Mouse (Mus musculus): Measurements from ENCODE around the gene Lactb.
A peak's percentile ranks its signal among the peaks of the same experiment; 100 is the strongest.

Lactb gene

GRCm38 (mm10) chr9:66919382-66919971 is 55.8 kb downstream of the Lactb start, which contains the start of gene Rab8b:
Rab8b (minus strand) TSS chr9:66919687.
- DNase-seq: peak; percentile 98 to 99

- peak in 1 of 2 experiments; percentile 14 for DNase-seq
These were observed 56.5 kb downstream of the Lactb start for GRCm38 (mm10) chr9:66918672-66919330.

GRCm38 (mm10) chr9:66917892-66918255 is 57.4 kb downstream of the Lactb start:
- no peak for DNase-seq

- no peak for DNase-seq
These were observed 57.9 kb downstream of the Lactb start for GRCm38 (mm10) chr9:66917216-66917891.

- no peak for DNase-seq
These were observed 59.2 kb downstream of the Lactb start for GRCm38 (mm10) chr9:66915869-66916785.

GRCm38 (mm10) chr9:66915401-66915800 is 59.9 kb downstream of the Lactb start:
- peak; percentile 15 to 20 for DNase-seq

GRCm38 (mm10) chr9:66914540-66914939 is 60.7 kb downstream of the Lactb start:
- DNase-seq: no peak

GRCm38 (mm10) chr9:66913254-66913934 is 61.9 kb downstream of the Lactb start:
- DNase-seq: peak in 1 of 2 experiments; percentile 13

- no peak for DNase-seq
These were observed 63.0 kb downstream of the Lactb start for GRCm38 (mm10) chr9:66912304-66912703.

- DNase-seq: no peak
These were observed 64.6 kb downstream of the Lactb start for GRCm38 (mm10) chr9:66910677-66911076.

GRCm38 (mm10) chr9:66909922-66910321 is 65.4 kb downstream of the Lactb start:
- DNase-seq: no peak

GRCm38 (mm10) chr9:66907746-66908397 is 67.4 kb downstream of the Lactb start:
- no peak for DNase-seq

- no peak for DNase-seq
These were observed 68.2 kb downstream of the Lactb start for GRCm38 (mm10) chr9:66907126-66907525.

GRCm38 (mm10) chr9:66905990-66906389 is 69.3 kb downstream of the Lactb start:
- no peak for DNase-seq
